Mouse (Mus musculus): ENCODE measurements at regions not wholly inside any gene's neighbourhood (a gene's known extent, or its start where the extent isn't known, plus 50 kb on each side); places are given as distances from the start of the nearest gene placed in this dataset.

DNA sequence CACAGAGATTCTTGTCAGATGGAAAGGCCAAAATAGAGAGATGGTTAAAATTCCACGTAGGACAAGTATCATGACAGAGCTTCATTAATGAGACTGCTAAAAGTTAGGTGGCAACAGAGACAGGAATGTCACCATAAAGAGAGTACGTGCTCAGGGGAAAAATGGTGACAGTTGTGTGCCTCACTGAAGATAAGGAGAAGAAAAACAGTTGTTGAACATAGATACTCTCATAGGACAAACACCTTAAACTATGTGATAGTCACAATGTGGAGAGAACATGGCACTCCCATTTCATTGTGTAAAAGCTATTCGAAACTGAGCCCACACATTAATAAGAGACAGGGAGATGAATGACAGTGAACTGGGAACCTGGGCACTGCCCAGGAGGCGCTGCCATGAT, 66.1 kb upstream of the Eed start:
- Histone ChIP-seq H3K4me1 (ENCODE audit: control insufficient read depth, insufficient read depth, insufficient read length, low read length) (peaks cover 46% of the 10 kb centered on the region), H3K4me3 (ENCODE audit: insufficient read depth, low read depth, low read length) (no peak overlapping the region), H3K27ac (replicated peaks; ENCODE audit: low read depth, low read length) (no peak overlapping the region)

DNA sequence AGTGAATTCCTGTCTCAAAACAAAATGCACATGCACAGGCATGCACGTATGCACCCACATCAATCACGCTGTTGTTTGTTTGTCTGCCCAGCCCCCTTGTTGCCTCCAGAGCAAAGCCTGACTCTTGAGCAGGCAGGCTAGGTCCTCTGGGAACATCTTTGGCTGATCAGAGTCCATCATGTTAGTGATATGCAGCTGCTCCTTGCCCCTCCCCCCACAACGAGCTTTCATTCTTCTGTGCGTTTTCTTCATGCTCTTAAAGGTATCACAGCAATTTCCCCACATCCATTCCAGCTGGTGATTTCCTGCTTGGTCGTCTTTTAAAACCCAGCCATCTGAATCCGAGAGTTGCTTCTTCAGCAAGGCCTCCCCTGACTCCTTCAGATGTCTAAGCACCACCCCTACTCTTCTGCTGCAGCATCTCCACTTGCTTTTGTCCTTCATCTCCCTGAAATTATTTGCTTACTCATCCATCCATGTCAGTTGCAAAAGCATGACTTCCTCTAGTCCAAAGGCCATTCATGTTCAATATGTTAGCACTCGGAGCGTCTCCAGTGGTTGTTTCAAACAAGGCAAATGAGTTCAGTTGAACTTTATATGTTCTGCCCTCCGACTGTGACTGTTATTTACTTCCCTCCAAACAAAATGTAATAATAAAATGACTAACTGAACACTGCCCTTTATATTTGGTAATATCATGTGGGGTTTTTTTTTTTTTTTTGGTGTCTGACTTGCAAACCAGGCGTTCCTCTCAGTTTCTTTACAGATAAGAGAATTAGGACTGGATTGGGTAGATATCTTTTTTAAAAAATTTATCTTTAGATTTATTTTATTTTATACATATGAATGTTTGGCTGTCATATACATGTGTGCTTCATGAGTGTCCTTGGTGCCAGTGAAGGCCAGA, 67.9 kb upstream of the Eed start:
- peak overlapping the region; percentile 70 for H3K27ac ChIP-seq (replicated peaks; ENCODE audit: low read depth, low read length)
- H3K4me1 ChIP-seq (ENCODE audit: control insufficient read depth, insufficient read depth, insufficient read length, low read length): peaks cover 32% of the 10 kb centered on the region
- no peak overlapping the region for H3K4me3 ChIP-seq (ENCODE audit: insufficient read depth, low read depth, low read length)

DNA sequence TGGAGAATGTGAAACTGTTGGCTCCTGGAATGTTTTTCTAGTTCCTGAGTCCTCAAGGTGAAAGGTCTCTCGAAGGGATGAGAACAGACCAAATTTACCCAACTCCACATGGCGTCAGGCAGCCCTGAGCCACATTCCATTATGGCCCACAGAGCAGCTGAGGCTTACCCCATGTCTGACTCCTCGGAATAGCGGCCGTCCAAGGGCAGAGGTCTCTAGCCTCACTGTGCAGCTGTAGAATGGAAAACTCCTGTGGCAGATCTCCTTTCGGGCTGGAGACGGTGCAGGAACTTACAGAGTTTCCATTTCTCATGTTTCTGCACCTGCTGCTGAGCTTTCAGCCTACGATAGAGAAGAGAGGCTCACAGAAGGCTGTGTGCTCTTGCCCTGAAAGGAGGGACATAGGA, 69.1 kb upstream of the Eed start:
- H3K27ac ChIP-seq (replicated peaks; ENCODE audit: low read depth, low read length): peak overlapping the region; percentile 63
- H3K4me3 ChIP-seq (ENCODE audit: insufficient read depth, low read depth, low read length): no peak overlapping the region
- peaks cover 29% of the 10 kb centered on the region for H3K4me1 ChIP-seq (ENCODE audit: control insufficient read depth, insufficient read depth, insufficient read length, low read length)

DNA sequence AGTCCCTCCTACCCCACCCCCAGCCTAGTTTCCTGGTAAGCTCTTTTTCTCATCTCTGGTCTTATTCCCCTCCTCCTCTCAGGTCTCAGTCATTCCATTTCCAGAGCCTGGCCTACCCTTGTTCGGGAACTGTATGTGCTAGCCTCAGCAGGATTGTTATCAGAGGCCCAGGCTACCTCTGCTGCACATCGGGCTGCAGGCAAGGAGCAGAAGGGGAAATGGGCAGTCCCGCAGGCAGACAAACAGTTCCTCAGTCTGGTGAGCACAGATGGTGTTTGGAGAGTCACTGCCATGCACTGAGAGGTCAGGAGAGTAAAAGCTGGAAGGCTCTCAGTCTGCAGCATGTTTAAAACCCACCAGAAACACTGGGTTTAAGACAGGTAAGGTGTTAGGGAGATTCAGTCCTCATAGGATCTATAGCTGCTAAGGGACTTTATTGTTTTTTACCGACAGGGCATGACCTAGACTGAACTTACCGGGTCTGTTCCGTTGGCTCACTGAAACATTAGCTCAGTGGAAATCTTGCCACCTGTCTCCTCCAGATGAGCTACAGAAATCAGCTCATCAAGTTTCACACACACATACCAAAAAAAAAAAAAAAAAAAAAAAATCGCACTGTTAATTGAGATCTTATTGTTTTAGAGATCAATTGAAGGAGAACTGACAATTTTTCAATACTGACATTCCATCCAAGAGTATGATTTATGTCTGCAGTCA, 74.2 kb upstream of the Eed start:
- Histone ChIP-seq H3K27ac (replicated peaks; ENCODE audit: low read depth, low read length) (no peak overlapping the region), H3K4me3 (ENCODE audit: insufficient read depth, low read depth, low read length) (no peak overlapping the region), H3K4me1 (ENCODE audit: control insufficient read depth, insufficient read depth, insufficient read length, low read length) (peaks cover 9% of the 10 kb centered on the region)

DNA sequence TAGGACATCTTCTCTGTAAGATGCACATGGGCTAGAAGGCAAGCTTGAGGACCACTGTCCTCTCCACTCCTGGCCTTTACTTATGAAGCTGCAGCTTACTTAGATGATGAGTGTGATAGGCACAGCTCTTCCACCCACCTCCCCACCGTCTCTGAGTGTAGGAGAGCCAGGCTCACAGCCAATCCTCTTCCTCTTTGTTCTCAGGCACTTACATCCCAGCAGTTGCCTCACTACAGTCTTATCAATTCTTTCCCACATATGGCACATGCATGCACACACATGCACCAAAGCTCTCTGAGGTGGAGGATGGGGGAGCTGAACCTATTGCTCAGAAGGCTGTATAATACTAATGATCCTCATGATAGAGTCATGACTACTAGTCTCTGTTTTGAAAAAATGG, 72.1 kb upstream of the Picalm start:
- H3K4me3 ChIP-seq (ENCODE audit: insufficient read depth, low read depth, low read length): no peak overlapping the region
- no peak overlapping the region for H3K27ac ChIP-seq (replicated peaks; ENCODE audit: low read depth, low read length)
- H3K4me1 ChIP-seq (ENCODE audit: control insufficient read depth, insufficient read depth, insufficient read length, low read length): peaks cover 14% of the 10 kb centered on the region

DNA sequence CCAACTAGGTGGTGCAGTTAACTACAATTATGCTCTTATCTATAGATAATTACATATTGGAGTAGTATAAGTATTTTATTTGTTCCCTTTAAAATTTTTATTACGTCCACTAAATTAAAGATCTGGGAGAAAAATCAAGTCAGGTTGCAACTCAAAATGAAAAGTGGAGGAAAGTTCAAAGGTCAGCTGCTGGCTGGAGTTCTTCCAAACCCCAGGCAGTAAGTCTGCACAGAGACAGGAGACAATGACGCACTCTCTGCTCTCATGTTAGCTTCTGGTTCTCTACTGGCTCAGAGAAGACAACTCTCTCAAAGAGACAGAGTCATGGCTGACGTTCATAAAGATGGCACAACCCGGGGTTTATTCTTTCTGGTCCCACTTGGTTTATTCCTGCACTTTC, 71.4 kb upstream of the Picalm start:
- H3K4me3 ChIP-seq (ENCODE audit: insufficient read depth, low read depth, low read length): no peak overlapping the region
- no peak overlapping the region; the same call in 1 of the 2 replicates for H3K27ac ChIP-seq (replicated peaks; ENCODE audit: low read depth, low read length)
- H3K4me1 ChIP-seq (ENCODE audit: control insufficient read depth, insufficient read depth, insufficient read length, low read length): peaks cover 14% of the 10 kb centered on the region

DNA sequence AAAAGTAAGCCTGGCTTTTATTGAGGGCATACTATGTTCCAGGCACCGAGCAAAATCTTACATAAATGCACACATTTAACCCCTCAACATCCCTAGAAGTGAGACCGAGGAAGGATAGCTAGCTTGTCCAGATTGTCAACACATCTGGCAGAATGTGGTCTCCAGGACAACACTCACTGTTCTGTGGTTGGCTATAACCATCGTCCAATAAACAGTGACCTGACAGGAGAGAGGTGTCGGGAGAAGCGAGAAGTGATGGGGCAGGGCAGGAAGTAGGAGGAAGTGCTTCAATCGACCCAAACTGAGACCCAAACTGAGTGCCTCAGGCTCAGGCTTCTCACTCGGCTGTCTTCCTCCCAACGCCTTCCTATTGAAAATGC, 70.8 kb upstream of the Picalm start:
- peaks cover 14% of the 10 kb centered on the region for H3K4me1 ChIP-seq (ENCODE audit: control insufficient read depth, insufficient read depth, insufficient read length, low read length)
- no peak overlapping the region for H3K4me3 ChIP-seq (ENCODE audit: insufficient read depth, low read depth, low read length)
- peak overlapping the region; percentile 93 for H3K27ac ChIP-seq (replicated peaks; ENCODE audit: low read depth, low read length)

DNA sequence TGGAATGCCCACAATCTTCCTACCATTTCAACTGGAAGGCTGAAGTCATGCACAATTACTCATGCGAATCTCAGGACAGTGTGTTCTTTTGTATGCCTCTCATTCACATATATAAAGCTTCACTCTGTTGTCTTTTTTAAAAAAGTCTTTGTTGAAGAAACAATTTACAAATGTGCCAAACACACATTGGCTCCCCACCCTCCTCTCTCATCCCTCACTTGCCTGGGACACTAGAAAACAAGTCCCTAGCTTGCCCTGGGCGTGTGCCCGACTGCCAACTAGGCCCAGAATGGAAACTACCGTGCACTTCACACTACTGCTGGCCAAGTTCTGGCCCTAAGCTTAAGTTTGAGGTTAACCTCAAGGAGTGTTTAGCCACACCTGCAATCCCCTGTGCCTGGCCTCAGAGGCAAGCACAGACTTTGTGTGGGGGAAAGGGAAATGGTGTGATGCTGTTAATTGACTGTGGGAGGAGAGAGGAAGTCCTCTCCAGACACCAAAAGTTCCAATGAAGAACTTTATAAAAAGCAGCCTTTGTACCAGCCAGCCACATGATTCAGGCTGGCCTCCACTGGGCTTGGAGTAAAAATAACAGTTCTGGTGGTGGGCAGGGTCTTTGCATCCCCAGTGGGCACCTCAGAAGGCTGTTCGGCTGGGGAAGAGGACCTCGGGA, 70.2 kb upstream of the Picalm start:
- H3K4me1 ChIP-seq (ENCODE audit: control insufficient read depth, insufficient read depth, insufficient read length, low read length): peaks cover 14% of the 10 kb centered on the region
- peak overlapping the region; percentile 93 for H3K27ac ChIP-seq (replicated peaks; ENCODE audit: low read depth, low read length)

DNA sequence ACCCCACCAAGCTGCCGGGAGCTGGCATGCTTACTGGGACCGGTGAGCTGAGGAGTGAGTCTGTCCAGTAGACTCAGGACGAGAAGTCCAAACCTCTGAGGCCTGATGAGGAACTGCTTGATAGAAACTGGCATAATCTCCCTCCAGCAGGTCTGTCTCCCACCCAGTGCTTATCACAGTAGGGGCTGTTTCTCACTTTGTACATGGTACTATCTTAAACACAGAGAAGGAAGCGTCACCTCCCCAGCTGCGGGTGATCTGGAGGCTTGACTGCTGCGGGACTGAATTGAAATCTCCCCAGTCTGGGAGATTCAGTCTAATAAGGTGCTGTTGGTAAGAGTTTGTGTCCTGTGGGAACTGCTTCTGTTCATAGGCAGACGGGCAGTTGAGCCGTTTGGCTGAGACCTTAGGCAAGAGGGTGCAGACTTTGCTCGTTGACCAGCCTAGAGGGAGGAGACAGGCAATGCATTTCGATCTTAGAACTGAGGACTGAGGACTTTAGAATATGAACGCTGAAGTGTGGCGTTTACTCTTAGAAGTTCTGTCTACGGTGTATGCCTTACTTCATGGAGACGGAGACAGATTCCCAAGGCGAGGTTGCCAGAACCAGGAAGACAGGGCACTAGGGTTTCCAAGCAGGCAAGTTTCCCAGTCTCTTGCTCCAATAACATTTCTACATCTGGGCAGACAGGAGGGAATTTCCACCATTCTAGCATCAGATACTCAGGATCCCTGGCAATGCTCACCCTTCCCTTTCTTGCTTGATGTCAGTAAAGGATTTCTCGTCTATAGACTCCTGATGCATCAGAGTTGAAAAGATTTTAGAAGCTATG, 69.5 kb upstream of the Picalm start:
- Histone ChIP-seq H3K4me1 (ENCODE audit: control insufficient read depth, insufficient read depth, insufficient read length, low read length) (peaks cover 14% of the 10 kb centered on the region), H3K27ac (replicated peaks; ENCODE audit: low read depth, low read length) (peak overlapping the region; percentile 93), H3K4me3 (ENCODE audit: insufficient read depth, low read depth, low read length) (no peak overlapping the region)

More for the DNA sequence above, 70.2 kb upstream of the Picalm start:
- H3K4me3 ChIP-seq (ENCODE audit: insufficient read depth, low read depth, low read length): no peak overlapping the region

DNA sequence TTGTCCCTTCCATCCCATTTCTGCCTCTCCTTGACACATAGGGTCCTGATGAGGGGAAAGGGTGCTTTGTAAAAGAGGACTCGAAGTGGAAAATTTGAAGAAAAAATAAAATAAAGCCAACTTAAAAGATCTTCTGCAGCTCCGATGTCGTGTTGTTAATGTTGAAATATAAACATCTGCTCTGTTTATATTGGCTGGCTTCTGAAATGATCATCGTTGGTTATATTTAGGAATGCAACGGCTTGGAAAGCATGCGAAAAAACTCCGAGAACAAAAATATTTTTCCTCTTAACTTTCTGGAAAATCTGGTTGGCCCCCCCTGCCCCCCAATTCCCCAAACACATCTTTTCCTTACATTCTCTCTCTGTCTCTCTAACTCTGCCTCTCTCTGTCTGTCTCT, 68.3 kb upstream of the Picalm start:
- H3K4me1 ChIP-seq (ENCODE audit: control insufficient read depth, insufficient read depth, insufficient read length, low read length): peaks cover 14% of the 10 kb centered on the region
- H3K27ac ChIP-seq (replicated peaks; ENCODE audit: low read depth, low read length): 0 out of 2 replicates have a peak overlapping the region, but pooled peaks have one; percentile 29
- H3K4me3 ChIP-seq (ENCODE audit: insufficient read depth, low read depth, low read length): no peak overlapping the region

DNA sequence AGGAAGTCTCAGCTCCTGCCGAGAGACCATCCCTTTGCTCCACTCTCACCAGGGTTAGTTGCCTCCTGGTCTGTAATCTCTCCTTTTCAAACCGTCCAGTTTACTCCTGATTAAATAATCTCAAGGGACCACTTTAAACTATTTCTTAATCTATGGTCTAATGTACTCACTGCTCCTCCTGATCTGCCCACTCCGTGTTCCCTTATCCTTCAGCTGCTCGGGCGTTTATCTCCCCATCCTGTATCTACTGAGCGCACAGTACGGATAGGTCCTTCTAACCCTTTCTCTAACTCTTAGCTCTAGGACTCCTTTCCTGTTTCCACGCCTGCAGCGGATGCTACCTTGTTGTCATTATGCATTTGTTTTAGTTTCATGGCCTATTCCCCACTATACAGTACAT, 67.1 kb upstream of the Picalm start:
- H3K4me1 ChIP-seq (ENCODE audit: control insufficient read depth, insufficient read depth, insufficient read length, low read length): peaks cover 14% of the 10 kb centered on the region
- no peak overlapping the region for H3K27ac ChIP-seq (replicated peaks; ENCODE audit: low read depth, low read length)
- no peak overlapping the region for H3K4me3 ChIP-seq (ENCODE audit: insufficient read depth, low read depth, low read length)

DNA sequence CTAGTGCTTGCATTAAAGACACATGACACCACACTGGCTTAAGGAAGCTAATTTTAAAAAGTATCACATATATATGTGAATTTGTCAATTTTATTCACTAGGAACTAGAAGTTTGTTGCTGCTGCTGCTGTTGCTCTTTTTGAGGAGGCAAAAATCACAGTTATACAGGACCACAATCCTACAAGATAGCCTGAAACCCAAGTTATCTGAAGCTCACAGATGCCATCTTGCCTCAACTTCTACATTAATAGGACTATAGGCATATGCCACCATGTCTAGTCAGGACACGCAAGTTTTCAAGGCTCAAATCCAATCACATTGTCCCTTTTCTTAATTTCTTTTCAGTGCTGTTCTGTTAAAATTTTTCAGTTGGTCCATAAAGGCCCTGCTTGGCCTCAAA, 65.8 kb upstream of the Picalm start:
- no peak overlapping the region for H3K4me3 ChIP-seq (ENCODE audit: insufficient read depth, low read depth, low read length)
- H3K27ac ChIP-seq (replicated peaks; ENCODE audit: low read depth, low read length): no peak overlapping the region
- H3K4me1 ChIP-seq (ENCODE audit: control insufficient read depth, insufficient read depth, insufficient read length, low read length): peaks cover 14% of the 10 kb centered on the region

DNA sequence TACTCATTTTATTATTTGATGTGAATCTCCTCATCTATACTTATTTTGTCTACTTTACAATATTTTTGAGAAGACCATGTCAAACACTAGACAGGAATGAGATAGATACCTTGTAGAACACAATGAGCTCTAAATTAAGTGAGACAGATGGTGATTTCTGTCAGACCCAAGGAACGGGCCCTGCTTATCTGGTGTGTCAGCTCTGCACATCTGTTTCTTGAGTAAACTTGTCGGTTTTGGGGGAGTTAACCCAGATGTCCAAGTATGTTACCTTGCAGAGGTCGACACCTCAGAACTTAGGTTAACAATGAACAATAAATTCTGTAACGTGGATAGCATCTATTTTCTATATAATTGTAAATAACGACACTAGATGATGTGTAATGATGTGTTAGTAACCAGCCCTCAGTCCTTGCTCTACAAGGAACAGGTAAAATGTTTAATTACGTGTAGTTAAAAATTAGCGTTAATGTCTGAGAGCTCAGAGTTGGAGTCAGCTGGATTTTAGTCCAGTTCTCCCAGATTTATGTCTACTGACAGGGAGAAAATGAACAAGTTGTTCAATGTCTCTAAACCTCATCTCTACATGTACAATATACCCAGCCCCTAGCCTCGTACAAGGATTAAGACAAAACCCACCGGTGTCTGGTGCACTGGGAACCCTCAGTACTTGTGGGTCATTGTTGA, 64.6 kb upstream of the Picalm start:
- Histone ChIP-seq H3K27ac (replicated peaks; ENCODE audit: low read depth, low read length) (no peak overlapping the region), H3K4me3 (ENCODE audit: insufficient read depth, low read depth, low read length) (no peak overlapping the region), H3K4me1 (ENCODE audit: control insufficient read depth, insufficient read depth, insufficient read length, low read length) (peaks cover 3% of the 10 kb centered on the region)

DNA sequence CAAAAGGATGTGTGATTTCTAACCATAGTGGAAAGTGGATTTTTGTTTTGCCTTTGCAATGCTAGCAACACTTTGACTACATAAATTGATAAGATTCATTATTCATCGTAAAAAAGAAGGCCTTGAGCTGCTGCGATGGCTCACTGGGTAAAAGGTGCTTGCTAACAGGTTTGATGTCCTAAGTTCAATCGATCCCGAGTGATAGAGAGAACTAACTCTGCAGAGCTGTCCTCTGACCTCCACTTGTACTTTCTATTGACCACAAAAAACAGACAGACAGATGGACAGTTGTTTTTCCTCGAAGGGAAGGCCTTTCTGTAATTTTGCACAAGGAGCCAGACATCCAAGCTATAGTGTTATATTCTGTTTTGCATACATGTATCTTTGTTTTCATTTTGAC, 63.7 kb upstream of the Picalm start:
- no peak overlapping the region for H3K4me3 ChIP-seq (ENCODE audit: insufficient read depth, low read depth, low read length)
- no peak overlapping the region for H3K27ac ChIP-seq (replicated peaks; ENCODE audit: low read depth, low read length)
- H3K4me1 ChIP-seq (ENCODE audit: control insufficient read depth, insufficient read depth, insufficient read length, low read length): no peaks in the 10 kb centered on the region; the same call in 1 of the 2 replicates

Data from brown adipose tissue, adult 24 weeks (tissue).